Mouse (Mus musculus) liver, adult 10 weeks (tissue): ENCODE data around the gene Mif4gd. TPM values are rescaled to one million over a fixed set of nuclear protein-coding genes. Genes with fewer than 3 reads are reported as not detected.

Source experiments
- polyA plus RNA-seq: library from polyadenylated mRNA; stranded (reverse); fragments of 350-450 nt; fragmentation: Illumina TruSeq; extraction: RNeasy Lipid Tissue Mini Kit (QIAGEN cat#74804); gene quantifications from one replicate; pipeline ENCODE4 v1.2.3, GENCODE M21; 2014; ENCODE audit warnings: low read depth, low replicate concordance

Gene Mif4gd
- polyA plus RNA-seq: 20.9 TPM

DNA sequence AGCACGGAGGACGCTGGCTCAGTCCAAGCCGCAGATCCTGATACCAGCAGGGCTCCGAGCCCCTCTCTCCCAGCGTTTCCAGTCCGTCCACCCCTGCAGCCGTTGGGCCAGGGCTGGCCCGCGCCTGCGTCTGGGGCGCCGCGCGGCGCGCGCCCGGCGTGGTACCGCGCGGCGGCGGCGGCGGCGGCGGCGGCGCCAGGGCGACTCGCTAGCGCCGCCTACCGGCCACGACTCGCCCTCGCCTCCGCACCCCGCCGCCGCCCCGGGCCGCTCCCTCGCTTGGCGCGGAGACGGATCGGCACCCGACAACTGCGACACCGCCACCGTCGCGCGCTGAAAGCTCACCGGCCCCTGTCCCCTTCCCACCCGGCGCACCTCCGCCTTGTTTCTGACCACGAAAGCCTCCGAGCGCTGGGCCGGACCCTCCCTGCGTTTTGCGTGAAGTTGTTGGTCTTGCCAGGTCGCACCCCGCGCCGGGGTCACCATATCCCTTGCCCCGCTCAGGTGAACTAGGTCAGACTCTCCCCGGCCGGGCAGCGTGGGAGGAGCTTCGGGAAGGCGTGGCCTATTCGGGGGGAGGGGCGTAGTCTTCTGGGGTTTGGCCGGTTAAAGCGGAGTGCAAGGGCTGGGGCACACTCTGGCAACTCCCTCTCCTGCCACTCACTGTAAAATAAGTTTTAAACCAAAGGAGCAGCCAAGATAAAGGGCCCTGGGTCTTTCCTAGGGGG is at the start of gene Mif4gd:
TSS of gene Mif4gd (minus strand) at position 560 of the 728 bp plus-strand sequence.

DNA sequence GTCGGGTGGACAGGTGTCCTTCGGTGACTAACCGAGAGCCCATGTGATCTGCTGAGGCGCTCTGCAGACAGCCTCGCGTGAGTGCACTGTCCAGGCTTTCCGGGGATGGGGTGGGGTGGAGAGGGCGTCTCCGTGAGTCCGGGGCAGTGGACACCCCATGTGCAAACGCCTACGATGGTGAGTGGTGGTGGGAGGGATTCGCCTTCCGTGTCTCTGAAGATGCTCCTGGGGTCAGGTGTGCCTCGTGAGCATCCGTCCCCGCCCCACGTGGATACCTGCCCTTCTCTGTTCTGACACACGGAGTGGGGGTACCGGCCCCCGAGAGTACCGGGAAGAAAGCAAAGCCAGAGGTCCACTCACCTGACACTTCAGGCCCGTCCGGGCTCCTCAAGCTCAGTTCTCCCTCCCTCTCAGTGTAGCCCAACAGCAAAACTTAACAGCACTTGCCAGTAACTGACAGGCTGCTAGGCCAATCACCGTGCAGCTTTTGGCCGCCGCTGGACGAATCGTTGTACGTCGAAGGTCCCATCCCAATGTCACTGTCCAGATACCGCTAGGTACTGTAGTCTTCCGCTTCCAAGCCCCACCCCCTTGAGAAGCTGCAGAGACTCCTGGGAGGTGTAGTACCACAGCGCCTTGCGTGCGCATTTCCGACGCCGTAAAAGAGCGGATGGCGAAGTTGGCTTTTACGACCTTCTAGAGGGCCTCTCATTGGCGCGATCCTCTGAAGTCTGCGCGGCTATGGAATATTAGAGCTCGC is 15.1 kb upstream of the Mif4gd start, which contains the start of gene Slc25a19:
TSS of gene Slc25a19 (minus strand) at position 591 of the 760 bp plus-strand sequence.

GRCm38 (mm10) chr11:115603476-115604303 is 9.1 kb downstream of the Mif4gd start, which contains the start of the genes Mrps7 and Gga3:
Gene Mrps7, plus strand, starts transcription at chr11:115603925.
Gene Gga3, minus strand, starts transcription at chr11:115604051.

GRCm38 (mm10) chr11:115564064-115564809 is 48.5 kb downstream of the Mif4gd start, which contains the start of gene Nup85:
Gene Nup85, plus strand, starts transcription at chr11:115564434.

Other genes starting within 250 kb of the Mif4gd start
- gene Hid1, start 245.2 kb downstream of the Mif4gd start, polyA plus RNA-seq: not detected
- gene Cdr2l, start 231.1 kb downstream of the Mif4gd start, polyA plus RNA-seq: 0.19 TPM
- gene Mrpl58, start 209.2 kb downstream of the Mif4gd start, polyA plus RNA-seq: 22.2 TPM
- gene Atp5h, start 193.0 kb downstream of the Mif4gd start, polyA plus RNA-seq: 552 TPM
- 12.5 TPM for gene Kctd2, start 192.8 kb downstream of the Mif4gd start, polyA plus RNA-seq
- not detected for gene Trim80, start 172.4 kb downstream of the Mif4gd start, polyA plus RNA-seq
- gene Slc16a5, start 150.5 kb downstream of the Mif4gd start, polyA plus RNA-seq: 11.9 TPM
- 0.66 TPM for gene Armc7, start 137.3 kb downstream of the Mif4gd start, polyA plus RNA-seq
- 1.8 TPM for gene Nt5c, start 121.1 kb downstream of the Mif4gd start, polyA plus RNA-seq
- 4.8 TPM for gene Jpt1, start 98.6 kb downstream of the Mif4gd start, polyA plus RNA-seq
- 336 TPM for gene Sumo2, start 76.7 kb downstream of the Mif4gd start, polyA plus RNA-seq
- gene Nup85, start 48.5 kb downstream of the Mif4gd start, polyA plus RNA-seq: 17.0 TPM
- 9.8 TPM for gene Mrps7, start 9.0 kb downstream of the Mif4gd start, polyA plus RNA-seq
- 1.4 TPM for gene Gga3, start 8.9 kb downstream of the Mif4gd start, polyA plus RNA-seq
- 3.5 TPM for gene Slc25a19, start 15.3 kb upstream of the Mif4gd start, polyA plus RNA-seq
- 36.1 TPM for gene Grb2, start 95.6 kb upstream of the Mif4gd start, polyA plus RNA-seq
- gene Tmem94, start 152.5 kb upstream of the Mif4gd start, polyA plus RNA-seq: 1.7 TPM
- 0.26 TPM for gene Caskin2, start 200.7 kb upstream of the Mif4gd start, polyA plus RNA-seq
- 1.5 TPM for gene Tsen54, start 201.8 kb upstream of the Mif4gd start, polyA plus RNA-seq
- 1.5 TPM for gene Llgl2, start 211.1 kb upstream of the Mif4gd start, polyA plus RNA-seq
- not detected for gene Myo15b, start 245.4 kb upstream of the Mif4gd start, polyA plus RNA-seq